Mouse (Mus musculus) B cell, adult 2 months (primary cell): ENCODE results near the gene Klf16.

Experiments used
- DNase-seq, 2 experiments: peaks; one replicate each; pipeline ENCODE4 v3.0.0; 2022

The Klf16 gene

DNA sequence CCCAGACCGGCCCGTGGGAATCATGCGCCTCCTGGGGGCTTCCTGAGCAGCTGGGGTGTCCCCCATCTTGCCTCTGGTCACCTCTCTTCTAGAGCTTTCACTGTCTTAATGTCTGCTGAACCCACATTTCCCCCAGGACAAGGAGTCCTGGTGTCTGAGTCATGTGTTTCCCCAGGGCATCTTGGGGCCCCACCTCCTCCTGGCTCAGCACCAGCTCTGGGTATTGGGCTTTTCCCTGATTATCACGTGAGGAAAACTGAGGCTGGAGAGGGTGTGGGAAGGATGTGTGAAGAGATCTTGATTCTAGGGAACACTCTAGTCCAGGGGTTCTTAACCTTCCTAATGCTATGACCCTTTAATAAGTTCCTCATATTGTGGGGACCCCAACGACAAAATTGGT is 38.9 kb downstream of the Klf16 start:
- DNase-seq, result no peak

DNA sequence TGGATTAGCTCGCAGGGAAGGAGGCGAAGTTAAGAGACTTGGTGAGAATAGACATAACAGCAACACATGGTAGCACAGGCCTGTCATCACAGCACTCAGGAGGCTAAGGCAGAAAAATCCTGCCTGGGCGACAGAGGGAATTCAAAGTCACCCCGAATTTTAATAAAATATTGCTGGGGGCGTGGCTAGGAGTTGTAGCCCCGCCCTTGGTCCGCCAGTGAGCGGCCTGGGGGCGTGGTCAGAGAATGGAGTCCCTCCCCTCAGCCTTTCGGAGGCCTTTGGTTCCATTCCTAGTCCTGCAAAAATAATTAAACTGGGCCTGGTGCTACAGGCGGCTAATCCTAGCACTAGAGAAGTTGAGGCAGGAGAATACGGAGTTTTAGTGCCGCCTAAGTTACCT is 41.4 kb downstream of the Klf16 start:
- peak; percentile 52 to 59 for DNase-seq

DNA sequence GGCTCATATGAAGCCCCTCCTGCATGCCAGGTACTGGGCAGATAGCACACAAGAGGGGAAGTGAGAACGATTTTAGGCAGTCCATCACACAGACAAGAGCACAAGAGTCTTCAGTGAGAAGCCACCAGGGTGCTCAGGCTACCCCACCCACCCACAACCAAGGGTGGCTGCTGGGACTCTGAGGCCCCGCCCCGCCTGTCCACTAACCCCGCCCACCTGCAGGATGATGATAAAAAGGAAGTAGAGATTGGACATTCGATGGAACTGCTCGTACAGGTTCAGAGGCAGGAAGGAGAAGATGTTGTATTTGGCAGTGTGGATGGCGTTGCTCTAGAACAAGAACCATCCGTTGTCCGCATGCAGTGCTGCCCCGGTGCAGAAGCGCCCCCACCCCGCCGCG is 42.0 kb downstream of the Klf16 start:
- DNase-seq, result peak; percentile 82 to 85

- no peak for DNase-seq
Measured at GRCm38 (mm10) chr10:80533704-80534103, 43.4 kb downstream of the Klf16 start.

DNA sequence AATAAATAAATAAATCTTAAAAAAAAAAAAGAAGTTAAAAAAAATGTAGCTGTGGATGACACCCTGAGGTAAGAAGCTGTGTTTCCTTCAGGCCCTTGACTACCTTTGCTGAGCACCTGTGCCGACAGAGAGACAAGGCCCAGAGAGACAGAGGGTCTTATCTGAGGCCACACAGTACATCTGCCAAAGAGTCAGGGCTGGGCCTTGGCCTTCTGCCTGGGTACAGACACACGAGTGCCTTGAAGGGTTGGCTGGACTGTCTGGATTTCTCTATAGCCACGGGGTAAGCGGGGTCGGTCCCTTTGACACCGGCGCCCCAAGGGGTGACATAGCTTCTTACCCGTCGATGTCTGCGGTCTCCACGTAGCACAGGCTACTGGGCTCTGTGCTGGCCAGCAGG is 44.3 kb downstream of the Klf16 start:
- DNase-seq, result no peak

GRCm38 (mm10) chr10:80526172-80526571 is 50.9 kb downstream of the Klf16 start:
- no peak for DNase-seq

DNA sequence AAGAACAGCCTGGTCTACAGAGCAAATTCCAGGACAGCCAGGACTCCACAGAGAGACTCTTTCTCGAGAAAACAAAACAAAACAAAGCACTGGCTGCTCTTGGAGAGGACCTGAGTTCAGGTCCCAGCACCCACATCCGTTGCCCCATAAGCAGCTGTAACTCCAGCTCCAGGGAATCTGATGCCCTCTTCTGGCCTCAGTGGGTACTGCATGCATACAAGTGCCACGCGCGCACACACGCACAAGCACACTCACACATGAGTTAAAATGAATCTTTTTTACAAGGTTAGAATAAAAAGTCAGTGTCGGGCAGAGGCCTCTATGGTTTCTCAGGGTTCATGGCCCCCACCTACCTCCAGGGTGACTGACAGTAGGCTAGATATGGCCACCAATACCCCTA is 53.8 kb downstream of the Klf16 start:
- peak; percentile 60 to 62 for DNase-seq

DNA sequence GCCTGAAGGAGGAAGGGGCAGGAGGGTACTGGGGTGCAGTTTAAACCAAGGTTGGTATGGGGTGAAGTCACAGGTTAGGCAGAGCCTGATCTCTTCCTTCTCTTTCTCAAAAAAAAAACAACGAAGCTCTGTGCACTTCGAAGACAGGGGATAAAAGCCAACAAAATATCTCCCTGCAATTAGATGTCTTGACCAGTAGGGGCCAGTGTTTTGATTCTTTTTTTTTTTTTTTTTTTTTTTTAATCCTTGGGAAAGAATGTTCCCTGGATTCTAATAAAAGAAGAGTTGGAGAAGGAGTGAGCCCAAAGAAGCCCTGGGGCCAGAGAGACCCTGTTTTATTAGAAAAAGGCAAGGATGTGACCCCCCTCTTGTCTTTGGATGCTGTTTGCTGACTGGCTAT is 57.8 kb downstream of the Klf16 start:
- DNase-seq, result no peak
